Mouse (Mus musculus) neural tube, embryonic 13.5 days (tissue): ENCODE results near the gene BC037034. TPM values are rescaled to one million over a fixed set of nuclear protein-coding genes. Genes with fewer than 3 reads are reported as not detected.
A peak's percentile ranks its signal among the peaks of the same experiment; 100 is the strongest.

Source experiments
- ATAC-seq: fragments of 200-750 bp; cut with Nextera tagmentation; 2 replicates; pipeline ENCODE4 v1.8.0; 2017; ENCODE audit warnings: low read depth, mild to moderate bottlenecking, moderate TSS enrichment, moderate library complexity
- H3K27ac ChIP-seq: fragments of 300-500 bp; sonication (generic); replicated peaks from 2 replicates; pipeline ENCODE4 v1.5.1; 2015; ENCODE audit warnings: moderate library complexity, mild to moderate bottlenecking, inconsistent platforms
- H3K27me3 ChIP-seq: fragments of 300-500 bp; sonication (generic); 2 replicates; pipeline ENCODE4 v1.6.1; 2015; ENCODE audit warnings: mild to moderate bottlenecking, inconsistent platforms
- H3K36me3 ChIP-seq: fragments of 300-500 bp; sonication (generic); 2 replicates; pipeline ENCODE4 v1.6.1; 2015; ENCODE audit warnings: mild to moderate bottlenecking, inconsistent platforms
- H3K4me1 ChIP-seq: fragments of 300-500 bp; sonication (generic); replicated peaks from 2 replicates; pipeline ENCODE4 v1.6.1; 2015; ENCODE audit warnings: inconsistent platforms
- H3K4me2 ChIP-seq: fragments of 300-500 bp; sonication (generic); 2 replicates; pipeline ENCODE4 v1.6.1; 2015; ENCODE audit warnings: inconsistent platforms, mild to moderate bottlenecking, moderate library complexity
- H3K4me3 ChIP-seq: fragments of 300-500 bp; sonication (generic); 2 replicates; pipeline ENCODE4 v1.5.1; 2015; ENCODE audit warnings: mild to moderate bottlenecking, inconsistent platforms
- H3K9ac ChIP-seq: fragments of 300-500 bp; sonication (generic); 2 replicates; pipeline ENCODE4 v1.6.1; 2015; ENCODE audit warnings: moderate library complexity, mild to moderate bottlenecking, inconsistent platforms
- H3K9me3 ChIP-seq: fragments of 300-500 bp; sonication (generic); 2 replicates; pipeline ENCODE4 v1.6.1; 2016; ENCODE audit warnings: inconsistent platforms
- WGBS: fragments of 180-500 bp; shearing (Covaris S2); methylation state at CpG from one replicate; pipeline ENCODE4 v1.1.7; 2015; 5-methylcytosine and 5-hydroxymethylcytosine counted together
- polyA plus RNA-seq: library from polyadenylated mRNA; unstranded; fragments of >200 nt; fragmentation: Nextera tagmentation; extraction: Ambion mirVana; gene quantifications from 2 replicates; pipeline ENCODE4 v1.2.1, GENCODE M21; 2015

The BC037034 gene
- polyA plus RNA-seq, 1 experiment from 2014 or later, result 17.3 TPM

GRCm38 (mm10) chr5:138277994-138278393 is 14.2 kb upstream of the BC037034 start:
- Histone ChIP-seq H3K4me3 (peak overlapping the region; percentile 88), H3K27ac (0 out of 2 replicates have a peak overlapping the region, but pooled peaks have one; percentile 14), H3K9me3 (peaks cover 7% of the 10 kb centered on the region; the same call in 1 of the 2 replicates), H3K9ac (peak overlapping the region; percentile 94), H3K36me3 (peaks cover 45% of the 10 kb centered on the region), H3K4me1 (peaks cover 63% of the 10 kb centered on the region), H3K27me3 (0 out of 2 replicates have a peak, but pooled peaks cover 5% of the 10 kb centered on the region), H3K4me2 (peak overlapping the region; percentile 93)
- WGBS, result 90% methylated on average over 7 of the region's 7 CpGs
- no peak for ATAC-seq

DNA sequence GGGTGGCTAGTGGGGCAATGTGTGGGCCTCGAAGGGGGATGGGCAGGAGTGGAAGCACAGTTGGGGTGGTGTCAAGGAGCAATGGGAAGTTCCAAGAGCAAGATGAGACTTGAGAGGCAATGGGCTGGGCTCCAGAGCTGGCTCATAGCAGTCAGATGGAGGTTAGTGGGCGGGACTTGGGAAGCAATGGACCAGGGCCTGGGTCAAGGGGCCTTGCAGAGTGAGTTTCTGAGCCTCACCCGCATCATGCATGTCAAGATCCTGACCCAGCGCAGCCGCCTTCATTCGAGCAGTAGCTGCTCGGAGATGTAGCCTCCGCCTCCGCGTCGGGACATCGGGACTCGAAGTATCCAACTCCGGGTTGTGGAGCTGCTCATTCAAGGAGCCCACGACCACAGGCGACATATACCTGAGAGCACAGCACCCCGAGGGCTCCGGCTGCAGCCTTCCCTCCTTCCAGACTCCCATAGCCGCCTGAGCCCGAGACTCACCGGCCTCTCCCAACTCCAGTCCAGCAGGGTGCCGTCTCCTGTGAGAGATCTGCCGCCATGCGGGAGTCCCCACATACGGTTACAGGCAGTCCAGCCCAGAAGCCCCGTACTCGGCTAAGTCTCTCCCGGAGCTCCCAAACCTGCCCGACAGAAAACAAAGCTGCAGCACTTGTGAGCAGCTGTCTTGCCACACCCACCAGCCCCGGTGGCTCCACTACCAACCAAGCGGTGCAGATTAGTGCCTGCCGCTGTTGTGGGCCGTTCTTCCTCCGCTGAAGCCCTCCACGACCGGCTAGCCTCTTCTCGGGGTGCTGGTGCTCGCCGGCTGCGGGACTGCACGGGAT is 11.6 kb upstream of the BC037034 start:
- H3K36me3 ChIP-seq, result peaks cover 45% of the 10 kb centered on the region
- no peaks in the 10 kb centered on the region for H3K27me3 ChIP-seq
- 16% methylated on average over 41 of the region's 41 CpGs for WGBS
- peak overlapping the region; percentile 94 for H3K9ac ChIP-seq
- no peak for ATAC-seq
- peak overlapping the region; percentile 42 for H3K4me3 ChIP-seq
- H3K4me2 ChIP-seq, result peak overlapping the region; percentile 93
- H3K4me1 ChIP-seq, result peaks cover 75% of the 10 kb centered on the region
- H3K27ac ChIP-seq, result peak overlapping the region; percentile 42; the same call in 1 of the 2 replicates
- no peaks in the 10 kb centered on the region for H3K9me3 ChIP-seq

- H3K4me1 ChIP-seq, result peaks cover 74% of the 10 kb centered on the region
- H3K4me2 ChIP-seq, result no peak overlapping the region
- 63% methylated on average over 8 of the region's 8 CpGs for WGBS
- peaks cover 45% of the 10 kb centered on the region for H3K36me3 ChIP-seq
- H3K4me3 ChIP-seq, result no peak overlapping the region
- no peak overlapping the region for H3K27ac ChIP-seq
- ATAC-seq, result no peak
- H3K27me3 ChIP-seq, result no peaks in the 10 kb centered on the region
- H3K9me3 ChIP-seq, result no peaks in the 10 kb centered on the region
- H3K9ac ChIP-seq, result 0 out of 2 replicates have a peak overlapping the region, but pooled peaks have one; percentile 5
Observed at GRCm38 (mm10) chr5:138274186-138274585, 10.4 kb upstream of the BC037034 start.

- H3K27me3 ChIP-seq, result no peaks in the 10 kb centered on the region
- H3K4me3 ChIP-seq, result peak within 1 kb of the TSS; percentile 13
- H3K27ac ChIP-seq, result peak within 1 kb of the TSS; percentile 59
- WGBS, result under 1% methylated on average over 12 of the region's 12 CpGs
- peaks cover 57% of the 10 kb centered on the region for H3K4me1 ChIP-seq
- H3K9ac ChIP-seq, result peak within 1 kb of the TSS; percentile 52
- no peaks in the 10 kb centered on the region for H3K9me3 ChIP-seq
- H3K36me3 ChIP-seq, result peaks cover 35% of the 10 kb centered on the region
- H3K4me2 ChIP-seq, result peak within 1 kb of the TSS; percentile 46
- no peak for ATAC-seq
Observed at GRCm38 (mm10) chr5:138272409-138272923, 8.6 kb upstream of the BC037034 start, which contains the start of gene Gal3st4. Gene Gal3st4 (minus strand): TSS chr5:138272840.

- ATAC-seq, result no peak
- no peaks in the 10 kb centered on the region for H3K9me3 ChIP-seq
- no peak overlapping the region for H3K9ac ChIP-seq
- WGBS, result 58% methylated on average over 3 of the region's 3 CpGs
- H3K4me1 ChIP-seq, result peaks cover 44% of the 10 kb centered on the region
- no peaks in the 10 kb centered on the region for H3K27me3 ChIP-seq
- peak overlapping the region; percentile 46; the same call in 1 of the 2 replicates for H3K4me2 ChIP-seq
- no peak overlapping the region for H3K27ac ChIP-seq
- H3K36me3 ChIP-seq, result peaks cover 33% of the 10 kb centered on the region
- H3K4me3 ChIP-seq, result no peak overlapping the region
Observed at GRCm38 (mm10) chr5:138271232-138271631, 7.4 kb upstream of the BC037034 start.

DNA sequence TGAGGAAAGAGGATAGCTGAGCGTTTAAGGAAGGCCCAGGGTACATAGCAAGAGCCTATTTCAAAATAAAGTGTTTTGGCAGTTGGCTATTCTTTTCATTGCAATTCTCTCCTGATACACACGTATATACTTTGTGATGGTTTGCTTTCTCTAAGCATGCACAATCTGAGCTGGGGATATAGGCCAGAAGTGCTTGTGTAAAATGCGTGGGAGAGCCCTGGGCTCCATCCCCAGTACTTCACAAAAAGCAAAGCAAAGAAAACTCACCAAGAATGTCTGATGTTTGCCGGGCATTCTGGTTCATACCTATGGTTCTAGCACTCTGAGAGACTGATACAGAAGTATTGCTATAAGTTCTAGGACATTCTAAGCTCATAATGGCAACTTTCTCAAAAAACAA is 5.1 kb upstream of the BC037034 start:
- no peak overlapping the region for H3K4me3 ChIP-seq
- no peaks in the 10 kb centered on the region for H3K9me3 ChIP-seq
- peaks cover 19% of the 10 kb centered on the region for H3K36me3 ChIP-seq
- H3K4me2 ChIP-seq, result no peak overlapping the region
- H3K27me3 ChIP-seq, result no peaks in the 10 kb centered on the region
- H3K9ac ChIP-seq, result no peak overlapping the region
- ATAC-seq, result no peak
- WGBS, result 88% methylated on average over 4 of the region's 4 CpGs
- H3K4me1 ChIP-seq, result peaks cover 35% of the 10 kb centered on the region
- H3K27ac ChIP-seq, result no peak overlapping the region

DNA sequence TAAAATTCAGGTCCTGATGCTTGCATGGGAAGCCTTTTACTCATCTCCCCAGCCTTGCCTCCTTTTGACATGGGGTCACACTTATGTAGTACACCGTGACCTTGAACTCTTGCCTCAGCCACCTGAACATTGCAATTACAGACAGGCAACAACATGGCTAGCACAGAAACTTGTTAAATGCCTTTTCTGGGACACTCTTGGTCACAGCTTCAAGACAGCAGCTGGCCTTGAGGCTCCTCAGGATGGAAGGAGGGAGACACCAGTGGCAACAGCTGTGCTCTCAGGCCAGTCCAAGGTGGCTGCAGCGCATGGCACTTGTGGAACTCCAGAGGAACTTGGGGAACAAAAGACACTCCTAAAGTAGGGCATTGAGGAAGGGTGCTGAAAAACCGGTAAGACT is 3.3 kb upstream of the BC037034 start:
- Histone ChIP-seq H3K27me3 (no peaks in the 10 kb centered on the region), H3K4me1 (peaks cover 29% of the 10 kb centered on the region), H3K9me3 (no peaks in the 10 kb centered on the region), H3K36me3 (peaks cover 20% of the 10 kb centered on the region), H3K9ac (no peak overlapping the region), H3K27ac (no peak overlapping the region), H3K4me3 (no peak overlapping the region), H3K4me2 (no peak overlapping the region)
- no peak for ATAC-seq
- WGBS, result 85% methylated on average over 3 of the region's 3 CpGs

- ATAC-seq, result no peak
- WGBS, result 92% methylated on average over 4 of the region's 4 CpGs
- no peak overlapping the region for H3K9ac ChIP-seq
Observed at GRCm38 (mm10) chr5:138265712-138266111, 1.9 kb upstream of the BC037034 start.

DNA sequence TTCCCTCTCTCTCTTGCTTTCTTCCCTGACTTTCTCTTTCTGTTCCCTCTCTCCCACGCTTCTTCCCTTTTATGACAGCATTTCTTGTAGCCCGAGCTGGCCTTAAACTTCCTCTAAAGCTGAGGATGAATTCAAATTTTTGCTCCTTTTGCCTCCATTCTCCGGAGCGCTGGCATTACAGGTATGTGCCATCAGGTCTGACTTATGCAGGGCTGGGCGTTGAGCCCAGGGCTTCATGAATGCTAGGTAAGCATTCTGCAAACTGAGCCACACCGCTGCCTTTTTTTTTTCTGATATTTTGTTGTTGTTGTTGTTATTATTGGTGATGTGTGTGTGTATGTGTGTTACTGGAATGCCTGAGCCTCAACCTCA is 360 bp upstream of the BC037034 start:
- peaks cover 47% of the 10 kb centered on the region for H3K4me1 ChIP-seq
- H3K4me2 ChIP-seq, result peak overlapping the region; percentile 96
- peak overlapping the region; percentile 98 for H3K9ac ChIP-seq
- no peaks in the 10 kb centered on the region for H3K27me3 ChIP-seq
- peak overlapping the region; percentile 91 for H3K4me3 ChIP-seq
- no peaks in the 10 kb centered on the region for H3K9me3 ChIP-seq
- peak overlapping the region; percentile 82 for H3K27ac ChIP-seq
- WGBS, result 16% methylated on average over 6 of the region's 6 CpGs
- ATAC-seq, result 0 out of 2 replicates have a peak, but pooled peaks have one; percentile 8
- peaks cover 49% of the 10 kb centered on the region for H3K36me3 ChIP-seq

More at GRCm38 (mm10) chr5:138265712-138266111, 1.9 kb upstream of the BC037034 start:
- peaks cover 33% of the 10 kb centered on the region for H3K4me1 ChIP-seq
- H3K36me3 ChIP-seq, result peaks cover 34% of the 10 kb centered on the region
- H3K9me3 ChIP-seq, result no peaks in the 10 kb centered on the region
- H3K27ac ChIP-seq, result no peak overlapping the region
- no peak overlapping the region for H3K4me3 ChIP-seq
- no peak overlapping the region for H3K4me2 ChIP-seq
- H3K27me3 ChIP-seq, result no peaks in the 10 kb centered on the region

GRCm38 (mm10) chr5:138262582-138263240 is 1.1 kb downstream of the BC037034 start:
- Histone ChIP-seq H3K9ac (peak overlapping the region; percentile 98), H3K4me2 (peak overlapping the region; percentile 96), H3K4me1 (peaks cover 50% of the 10 kb centered on the region), H3K27me3 (no peaks in the 10 kb centered on the region), H3K9me3 (no peaks in the 10 kb centered on the region), H3K4me3 (peak overlapping the region; percentile 91), H3K27ac (no peak overlapping the region), H3K36me3 (peaks cover 64% of the 10 kb centered on the region)
- 68% methylated on average over 18 of the region's 18 CpGs for WGBS
- no peak for ATAC-seq

DNA sequence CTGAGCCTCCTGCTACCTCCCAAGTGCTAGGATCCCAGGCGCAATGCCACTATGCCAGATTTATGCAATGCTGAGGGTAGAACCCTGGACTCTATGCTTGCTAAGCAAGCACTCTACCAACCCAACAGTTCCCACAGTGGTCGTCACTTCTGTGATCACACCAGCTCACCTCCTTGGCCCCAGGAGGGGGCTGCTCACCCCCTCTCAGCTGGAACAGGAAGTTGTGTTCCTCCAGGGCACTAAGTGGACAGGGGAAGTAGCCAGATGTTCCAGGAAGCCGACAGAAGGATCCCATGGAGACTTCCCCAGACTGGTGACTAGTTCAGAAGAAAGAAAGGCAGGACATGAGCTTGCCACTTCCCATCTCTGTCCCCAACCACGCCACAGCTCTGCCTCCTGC is 1.8 kb downstream of the BC037034 start:
- H3K36me3 ChIP-seq, result peaks cover 62% of the 10 kb centered on the region
- WGBS, result 85% methylated on average over 4 of the region's 4 CpGs
- ATAC-seq, result no peak
- H3K9ac ChIP-seq, result peak overlapping the region; percentile 98
- H3K4me3 ChIP-seq, result peak overlapping the region; percentile 91
- H3K27ac ChIP-seq, result no peak overlapping the region
- peak overlapping the region; percentile 96; the same call in 1 of the 2 replicates for H3K4me2 ChIP-seq
- peaks cover 51% of the 10 kb centered on the region for H3K4me1 ChIP-seq
- no peaks in the 10 kb centered on the region for H3K9me3 ChIP-seq
- no peaks in the 10 kb centered on the region for H3K27me3 ChIP-seq

DNA sequence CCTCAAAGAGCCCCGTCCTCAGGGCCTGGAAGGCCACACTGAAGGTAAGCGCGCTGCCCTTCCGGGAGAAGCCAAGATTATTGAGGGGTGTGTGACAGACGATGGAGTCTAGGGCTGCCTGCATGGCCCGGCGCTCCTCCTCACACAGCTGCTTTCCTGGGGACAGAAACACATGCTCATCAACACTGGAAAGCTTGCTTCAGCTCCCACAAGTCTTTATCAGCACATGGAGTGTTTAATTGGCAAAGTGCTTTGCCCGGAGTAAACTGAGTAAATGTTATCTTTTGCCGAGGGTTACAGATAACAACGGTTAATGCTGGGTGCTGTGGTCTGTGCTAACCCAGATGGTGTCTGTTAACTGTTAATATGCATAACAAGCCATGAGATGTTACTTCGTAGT is 3.0 kb downstream of the BC037034 start:
- H3K9me3 ChIP-seq, result no peaks in the 10 kb centered on the region
- peaks cover 51% of the 10 kb centered on the region for H3K36me3 ChIP-seq
- H3K27ac ChIP-seq, result no peak overlapping the region
- peaks cover 61% of the 10 kb centered on the region for H3K4me1 ChIP-seq
- H3K9ac ChIP-seq, result no peak overlapping the region
- H3K4me2 ChIP-seq, result no peak overlapping the region
- 93% methylated on average over 11 of the region's 11 CpGs for WGBS
- H3K27me3 ChIP-seq, result no peaks in the 10 kb centered on the region
- no peak overlapping the region for H3K4me3 ChIP-seq
- ATAC-seq, result no peak
